Mouse (Mus musculus): ENCODE data around the gene Atp6v1e2. TPM values are rescaled to one million over a fixed set of nuclear protein-coding genes. Genes with fewer than 3 reads are reported as not detected.
A peak's percentile ranks its signal among the peaks of the same experiment; 100 is the strongest.

Gene Atp6v1e2
- total RNA-seq, 2 experiments from 2014 or later: not detected

- no peak for DNase-seq
Measured at GRCm38 (mm10) chr17:86913003-86913607, 34.6 kb downstream of the Atp6v1e2 start.

DNA sequence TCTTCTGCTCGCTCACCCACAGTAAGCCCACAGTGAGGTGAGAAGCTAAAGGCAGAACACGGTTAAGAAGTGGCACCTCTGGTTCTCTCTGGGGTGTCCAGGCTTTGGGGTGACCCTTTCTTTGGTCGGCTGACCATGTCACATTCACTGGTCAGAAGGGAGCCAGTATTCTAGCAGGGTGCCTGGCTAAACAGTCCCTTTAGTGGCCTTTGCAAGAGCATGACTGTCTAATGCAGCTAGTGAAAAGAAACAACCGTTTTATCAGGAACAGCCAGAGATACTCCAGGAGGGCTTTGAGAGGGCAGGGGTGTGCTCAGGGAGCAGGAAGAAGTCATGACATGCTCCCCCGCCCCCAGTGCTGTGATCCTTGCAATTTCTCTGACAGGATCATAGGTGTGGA is 36.4 kb downstream of the Atp6v1e2 start:
- DNase-seq: peak; percentile 3

DNA sequence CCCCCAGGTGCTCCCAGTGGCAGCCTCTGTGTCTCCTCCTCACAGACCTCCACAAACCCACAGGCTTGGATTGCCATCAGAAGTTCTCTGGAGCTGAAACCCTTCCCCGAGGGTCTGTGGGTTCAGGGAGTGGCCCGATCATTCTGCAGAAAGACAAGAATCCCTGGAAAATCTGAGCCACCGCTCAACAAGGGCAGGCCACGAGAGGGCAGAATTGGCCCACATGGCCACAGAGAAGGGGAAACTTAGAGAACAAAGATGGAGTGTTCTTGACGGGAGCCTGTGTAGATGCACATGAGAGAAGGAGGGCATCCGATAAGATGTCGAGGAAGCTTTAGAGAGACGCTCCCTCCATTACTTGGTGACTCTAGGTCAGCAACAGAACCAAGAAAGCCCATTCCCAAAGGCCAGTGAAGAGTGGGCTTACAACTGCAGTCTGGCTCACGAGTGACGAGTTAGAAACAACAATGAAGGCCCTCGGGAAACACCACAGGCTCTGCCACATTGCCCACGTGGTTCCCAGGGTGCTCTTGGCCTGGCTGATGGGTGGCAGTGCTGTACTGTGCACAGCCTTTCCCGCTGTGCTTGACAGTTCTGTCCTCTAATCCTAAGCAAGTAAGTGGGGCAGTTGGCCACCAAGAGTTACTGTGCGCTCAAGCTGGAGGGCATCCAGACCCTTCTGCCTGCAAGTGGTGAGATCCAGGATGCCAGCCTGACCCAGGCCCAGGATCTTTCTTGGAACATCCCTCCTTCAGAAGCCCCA is 37.8 kb downstream of the Atp6v1e2 start:
- DNase-seq: peak; percentile 64

GRCm38 (mm10) chr17:86908316-86908715 is 39.4 kb downstream of the Atp6v1e2 start:
- DNase-seq: no peak

- no peak for DNase-seq
Measured at GRCm38 (mm10) chr17:86907092-86907491, 40.6 kb downstream of the Atp6v1e2 start.

- DNase-seq: peak; percentile 35
Measured at GRCm38 (mm10) chr17:86906601-86907000, 41.1 kb downstream of the Atp6v1e2 start.

GRCm38 (mm10) chr17:86906136-86906461 is 41.6 kb downstream of the Atp6v1e2 start:
- DNase-seq: peak; percentile 94

- DNase-seq: peak; percentile 86
Measured at GRCm38 (mm10) chr17:86905297-86906135, 42.2 kb downstream of the Atp6v1e2 start.

DNA sequence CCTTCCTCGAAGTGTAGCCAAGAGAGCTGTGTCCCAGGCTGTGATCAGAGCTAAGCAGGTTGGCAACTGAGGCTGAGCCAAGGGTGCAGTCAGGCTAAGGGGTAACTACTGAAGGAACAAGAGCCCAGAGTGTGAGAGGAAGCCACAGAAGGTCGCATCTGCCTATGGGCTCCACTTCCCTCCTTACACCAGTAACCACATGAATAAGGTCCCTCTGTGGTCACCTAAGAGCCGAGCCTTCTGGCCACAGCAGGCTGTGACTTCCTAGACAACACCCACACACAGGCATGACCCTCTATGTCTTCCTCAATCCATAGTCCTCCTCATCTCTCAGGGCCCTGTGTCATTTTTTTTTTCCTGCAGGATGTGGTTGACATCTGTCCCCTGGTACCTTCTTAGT is 43.5 kb downstream of the Atp6v1e2 start:
- DNase-seq: no peak

- peak; percentile 46 for DNase-seq
Measured at GRCm38 (mm10) chr17:86903596-86903995, 44.1 kb downstream of the Atp6v1e2 start.

GRCm38 (mm10) chr17:86902399-86903067 is 45.2 kb downstream of the Atp6v1e2 start:
- no peak for DNase-seq

- DNase-seq: no peak
Measured at GRCm38 (mm10) chr17:86900564-86900963, 47.1 kb downstream of the Atp6v1e2 start.

DNA sequence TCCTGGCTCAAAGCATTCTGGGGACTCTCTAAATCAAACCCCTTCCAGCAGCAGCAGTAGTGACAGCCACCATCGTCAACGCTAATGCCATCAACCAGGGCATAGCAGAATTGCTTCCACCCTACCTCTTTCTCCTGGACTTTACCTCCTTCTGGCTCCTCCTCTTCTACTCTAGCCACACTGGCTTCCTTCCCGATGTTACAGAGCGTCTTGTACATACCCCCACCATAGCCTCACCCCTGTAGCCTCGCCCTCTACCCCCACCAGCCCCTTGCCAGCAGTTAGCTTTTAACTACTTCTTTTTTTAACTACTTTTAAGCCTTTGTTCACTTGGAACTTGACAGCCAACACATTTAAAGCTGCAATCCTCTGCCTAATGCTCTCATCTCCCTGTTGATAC is 47.9 kb downstream of the Atp6v1e2 start:
- DNase-seq: no peak

- DNase-seq: no peak
Measured at GRCm38 (mm10) chr17:86897486-86898165, 50.1 kb downstream of the Atp6v1e2 start.

DNA sequence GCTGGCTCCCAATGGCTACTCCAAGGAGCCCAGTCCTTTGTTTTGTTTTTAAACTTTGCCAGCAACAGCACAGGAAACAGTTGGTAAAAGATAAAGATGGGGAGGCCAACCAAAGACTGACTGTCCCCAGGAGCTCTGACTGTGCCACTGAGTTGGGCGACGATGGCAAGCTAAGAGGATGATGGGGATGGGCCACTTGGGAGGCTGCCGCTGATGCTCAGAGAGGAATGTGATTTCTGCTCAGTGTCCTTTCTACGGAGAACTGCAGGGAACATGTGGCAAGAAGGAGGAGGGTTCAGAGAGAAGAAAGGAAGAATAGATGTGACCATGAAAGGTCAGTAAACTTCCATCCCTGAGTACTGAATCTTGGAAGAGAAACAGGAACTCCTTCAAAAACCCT is 52.5 kb downstream of the Atp6v1e2 start:
- DNase-seq: no peak

Other genes with a start within 250 kb of the Atp6v1e2 start
- gene Epas1, start 194.2 kb downstream of the Atp6v1e2 start, total RNA-seq (2021): 100 to 1,000 TPM; 112 to 123 TPM
- not detected for gene Tmem247, start 30.5 kb downstream of the Atp6v1e2 start, total RNA-seq (2021)
- gene Rhoq, start 15.2 kb upstream of the Atp6v1e2 start, total RNA-seq (2021): 100 to 1,000 TPM; 117 to 133 TPM
- 1 to 10 TPM; 5.5 to 6.8 TPM for gene Pigf, start 77.5 kb upstream of the Atp6v1e2 start, total RNA-seq (2021)
- 10 to 100 TPM; 46.6 to 48.8 TPM for gene Cript, start 77.7 kb upstream of the Atp6v1e2 start, total RNA-seq (2021)
- 10 to 100 TPM; 25.8 to 26.7 TPM for gene Socs5, start 159.8 kb upstream of the Atp6v1e2 start, total RNA-seq (2021)